Mouse (Mus musculus): ENCODE measurements at regions not wholly inside any gene's neighbourhood (a gene's known extent, or its start where the extent isn't known, plus 50 kb on each side); places are given as distances from the start of the nearest gene placed in this dataset.

- TF ChIP-seq MYOD1 (IDR thresholded peaks at IDR 0.05; ENCODE audit: control insufficient read depth, insufficient read length, low read depth), result no peak
- TF ChIP-seq CTCF (IDR thresholded peaks at IDR 0.05; ENCODE audit: control insufficient read depth, insufficient read depth, insufficient read length), result no peak
- no peak for TF ChIP-seq MAX (IDR thresholded peaks at IDR 0.05)
- TF ChIP-seq MYOG (IDR thresholded peaks at IDR 0.05; ENCODE audit: control insufficient read depth, extremely low read depth, insufficient read length), result no peak
These were observed 65.0 kb downstream of the Tmem30b start for GRCm38 (mm10) chr12:73481165-73481564.

Measured in C2C12 (cell line).